Mouse (Mus musculus): ENCODE data around the gene Pum1. TPM values are rescaled to one million over a fixed set of nuclear protein-coding genes. Genes with fewer than 3 reads are reported as not detected.
"Not testable (repeated sequence)": the region's sequence is repeated elsewhere in the genome, so short reads cannot be mapped to it uniquely, and the experiment has no call there.

The Pum1 gene
- 43.7 to 71.1 TPM (median 44.2 TPM) in 3 replicates for total RNA-seq (2017)

DNA sequence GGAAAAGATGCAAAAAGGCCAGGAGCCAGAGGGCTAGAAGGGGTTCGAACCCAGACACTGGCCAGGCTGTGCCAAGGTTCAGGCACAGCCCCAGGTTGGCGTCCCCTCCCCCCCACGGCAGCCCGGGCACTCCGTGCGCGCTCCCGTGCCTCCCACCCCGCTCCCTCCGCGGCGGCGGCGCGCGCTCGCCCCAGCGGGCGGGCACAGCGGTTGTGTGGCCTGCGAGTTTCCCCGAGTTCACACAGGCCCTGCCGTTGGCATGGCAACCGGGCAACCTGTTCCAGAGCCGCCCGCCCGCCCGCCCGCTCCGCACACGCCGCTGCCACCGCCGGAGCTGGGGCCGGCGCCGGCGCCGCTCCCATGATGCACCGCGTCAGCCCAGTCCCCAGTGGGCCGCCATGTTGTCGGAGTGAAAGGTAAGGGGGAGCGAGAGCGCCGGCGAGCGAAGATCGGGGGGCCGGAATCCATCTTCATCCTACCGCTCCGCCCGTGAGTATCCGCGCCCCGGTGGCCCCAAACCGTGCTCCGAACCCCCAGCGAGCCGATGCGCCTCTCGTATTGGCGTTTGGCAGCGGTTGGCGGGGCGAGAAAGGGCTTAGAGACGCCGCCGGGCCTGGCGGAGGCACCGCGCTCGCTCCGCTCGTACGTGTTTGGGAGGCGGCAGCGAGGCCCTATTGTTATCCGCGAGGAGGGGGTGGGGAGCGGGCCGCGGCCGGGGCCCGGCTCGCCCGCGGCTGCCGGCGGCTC is at the start of gene Pum1:
TSS of gene Pum1 (plus strand) at position 343 of the 747 bp plus-strand sequence.
- ATAC-seq (replicated peaks; ENCODE audit: insufficient number of reproducible peaks, low FRiP score, low TSS enrichment, poor library complexity, severe bottlenecking), result peak; percentile 90

DNA sequence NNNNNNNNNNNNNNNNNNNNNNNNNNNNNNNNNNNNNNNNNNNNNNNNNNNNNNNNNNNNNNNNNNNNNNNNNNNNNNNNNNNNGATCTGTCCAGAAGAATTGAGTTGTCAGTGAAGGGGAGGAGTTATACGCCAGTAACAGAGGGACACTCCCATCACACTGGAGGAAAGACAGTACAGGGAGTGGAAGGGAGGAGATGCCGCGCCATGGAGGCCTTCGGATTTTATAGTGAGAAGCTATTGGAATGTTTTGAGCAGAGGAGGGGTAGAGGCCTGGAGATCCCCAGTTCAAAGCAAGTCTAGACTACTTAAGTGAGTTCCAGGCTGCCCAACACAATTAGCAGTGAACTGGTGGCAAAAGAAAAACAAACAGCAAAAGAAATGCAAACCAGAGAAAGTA is 33.7 kb upstream of the Pum1 start:
- no peak for ATAC-seq (replicated peaks; ENCODE audit: insufficient number of reproducible peaks, low FRiP score, low TSS enrichment, poor library complexity, severe bottlenecking)

DNA sequence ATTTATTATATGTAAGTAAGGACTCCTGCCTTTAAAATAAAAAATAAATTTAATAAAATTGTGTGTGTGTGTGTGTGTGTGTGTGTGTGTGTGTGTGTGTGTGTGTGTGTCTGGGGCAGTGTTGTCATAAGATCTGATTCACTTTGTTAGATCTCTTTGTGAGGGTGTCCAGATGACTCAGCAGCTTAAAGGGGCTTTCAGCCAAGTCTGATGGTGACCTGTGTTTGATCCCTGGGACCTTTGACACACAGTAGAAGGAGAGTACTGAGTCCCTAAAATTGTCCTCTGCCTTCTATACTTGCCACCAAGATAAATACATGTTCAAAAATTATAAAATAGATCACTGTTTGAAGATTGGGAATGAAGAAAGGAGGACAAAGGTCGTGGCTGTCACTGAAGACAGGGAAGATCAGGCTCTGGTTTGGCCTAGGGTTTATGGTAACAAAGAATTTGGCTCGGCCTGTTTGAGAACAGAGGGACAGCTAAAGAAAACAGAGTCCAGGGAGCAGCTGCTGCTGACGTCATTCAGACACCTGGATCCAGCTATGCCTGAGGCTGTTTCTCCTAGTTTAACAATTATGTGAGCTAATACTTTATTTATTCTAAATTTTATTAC is 32.8 kb upstream of the Pum1 start:
- ATAC-seq (replicated peaks; ENCODE audit: insufficient number of reproducible peaks, low FRiP score, low TSS enrichment, poor library complexity, severe bottlenecking), result no peak

DNA sequence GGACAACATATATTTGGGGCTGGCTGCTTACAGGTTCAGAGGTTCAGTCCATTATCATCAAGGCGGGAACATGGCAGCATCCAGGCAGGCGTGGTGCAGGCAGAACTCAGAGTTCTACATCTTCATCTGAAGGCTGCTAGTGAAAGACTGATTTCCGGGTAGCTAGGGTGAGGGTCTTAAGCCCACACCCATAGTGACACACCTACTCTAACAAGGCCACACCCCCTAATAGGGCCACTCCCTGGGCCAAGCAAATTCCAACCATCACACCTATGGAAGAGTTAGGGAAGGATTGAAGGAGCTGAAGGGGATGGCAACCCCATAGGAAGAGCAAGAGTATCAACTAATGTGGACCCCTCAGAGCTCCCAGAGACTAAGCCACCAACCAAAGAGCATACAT is 28.0 kb upstream of the Pum1 start:
- ATAC-seq (replicated peaks; ENCODE audit: insufficient number of reproducible peaks, low FRiP score, low TSS enrichment, poor library complexity, severe bottlenecking), result not testable (repeated sequence)

DNA sequence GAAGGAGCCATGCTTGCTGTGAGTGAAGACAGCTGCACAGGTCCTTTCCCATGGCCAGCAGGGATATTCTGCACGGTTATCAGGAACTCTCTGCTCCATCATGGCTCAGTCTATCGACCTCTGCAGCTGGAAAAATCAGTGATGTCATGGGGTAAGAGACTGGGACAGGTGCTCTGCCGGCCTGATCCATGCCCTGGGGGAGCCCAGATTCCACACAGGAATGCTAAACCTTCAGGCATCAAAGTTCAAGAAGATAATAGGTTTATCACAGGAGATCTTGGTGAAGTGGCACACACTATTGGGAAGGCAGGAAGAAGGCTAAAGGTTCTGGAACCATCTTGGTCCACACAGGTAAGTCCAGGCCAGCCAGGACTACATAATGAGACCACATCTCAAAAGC is 26.4 kb upstream of the Pum1 start:
- no peak for ATAC-seq (replicated peaks; ENCODE audit: insufficient number of reproducible peaks, low FRiP score, low TSS enrichment, poor library complexity, severe bottlenecking)

DNA sequence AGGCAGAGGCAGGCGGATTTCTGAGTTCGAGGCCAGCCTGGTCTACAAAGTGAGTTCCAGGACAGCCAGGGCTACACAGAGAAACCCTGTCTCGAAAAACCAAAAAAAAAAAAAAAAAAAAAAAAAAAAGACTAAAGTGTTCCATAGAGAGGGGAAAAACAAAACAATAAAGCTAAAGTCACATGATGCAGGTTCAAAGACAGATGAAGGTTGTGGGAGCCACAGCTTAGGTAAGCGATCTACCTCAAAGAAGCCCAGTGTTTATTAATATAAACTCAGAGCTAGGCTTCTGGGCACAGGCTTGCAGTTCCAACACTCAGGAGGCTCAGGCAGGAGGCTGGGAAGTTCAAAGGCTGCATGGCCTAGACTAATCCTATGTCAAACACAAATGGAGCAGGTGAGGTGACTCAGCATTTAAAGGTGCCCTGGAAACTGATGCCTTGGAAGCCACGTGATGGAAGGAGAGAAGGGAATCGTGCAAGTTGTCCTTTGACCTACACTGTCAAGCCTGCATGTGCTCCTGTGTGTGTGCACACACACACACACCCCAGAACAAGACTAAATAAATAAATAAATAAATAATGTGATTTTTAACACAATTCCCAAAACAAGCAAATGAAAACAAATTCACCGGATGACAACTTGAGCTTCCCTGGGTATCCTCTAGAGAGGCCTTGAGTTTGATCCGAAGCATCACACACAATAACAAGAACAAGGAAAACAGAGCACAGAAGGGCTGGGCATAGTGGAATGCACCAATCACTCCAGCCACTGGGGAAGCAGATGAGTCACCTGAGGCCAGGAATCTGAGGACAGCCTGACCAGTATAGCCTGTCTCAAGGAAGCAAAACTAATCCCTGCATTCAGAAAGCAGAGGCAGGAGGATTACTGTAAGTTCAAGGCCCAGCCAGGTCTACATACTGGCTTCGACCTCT is 25.4 kb upstream of the Pum1 start:
- no peak for ATAC-seq (replicated peaks; ENCODE audit: insufficient number of reproducible peaks, low FRiP score, low TSS enrichment, poor library complexity, severe bottlenecking)

DNA sequence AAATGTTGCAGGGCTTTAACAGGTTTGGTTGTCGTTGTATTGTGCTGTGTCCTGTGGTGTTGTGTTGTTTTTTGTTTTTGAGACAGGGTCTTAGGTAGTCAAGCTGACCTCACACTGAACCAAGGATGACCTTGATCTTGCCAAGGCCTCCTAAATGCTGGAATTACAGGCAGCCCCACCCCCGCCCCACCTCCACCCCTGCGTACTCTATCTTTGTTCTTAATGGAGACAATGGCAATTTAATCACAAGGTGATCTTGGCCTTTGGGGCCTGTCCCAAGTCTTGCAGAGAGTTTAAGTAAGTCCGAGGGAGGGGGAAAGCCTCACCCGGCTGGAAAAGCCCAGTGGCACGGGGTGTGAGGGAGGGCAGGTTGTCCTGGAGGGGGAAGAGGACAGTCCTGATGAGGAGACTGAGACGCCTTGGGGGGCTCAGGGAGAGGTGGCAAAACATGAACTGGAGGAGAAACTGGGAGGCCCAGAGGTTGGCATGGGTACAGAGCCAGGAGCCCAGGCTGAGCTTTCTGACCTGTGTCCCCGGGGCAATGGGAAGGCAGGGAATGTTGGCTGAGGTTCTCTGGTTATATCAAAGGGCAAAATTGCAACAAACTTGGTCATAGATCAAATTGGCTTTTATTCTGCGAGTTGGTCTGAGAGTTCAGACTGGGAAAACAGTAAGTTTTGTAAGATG is 22.9 kb upstream of the Pum1 start:
- no peak for ATAC-seq (replicated peaks; ENCODE audit: insufficient number of reproducible peaks, low FRiP score, low TSS enrichment, poor library complexity, severe bottlenecking)

DNA sequence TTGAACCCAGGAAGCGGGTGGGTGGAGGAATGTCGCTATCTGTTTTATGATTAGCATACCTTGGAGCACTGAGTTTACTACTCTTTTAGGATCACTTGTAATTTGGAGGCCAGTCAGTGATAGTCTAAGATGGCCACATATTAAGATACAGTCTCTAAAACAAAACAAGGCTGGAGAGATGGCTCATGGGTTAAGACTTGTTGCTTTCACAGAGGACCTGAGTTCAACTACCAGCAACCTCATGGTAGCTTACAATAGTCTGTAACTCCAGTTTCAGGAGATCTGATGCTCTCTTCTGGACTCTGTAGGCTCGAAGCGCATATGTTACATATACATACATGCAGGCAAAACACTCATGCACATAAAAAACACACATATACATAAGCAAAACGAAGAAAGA is 20.7 kb upstream of the Pum1 start:
- ATAC-seq (replicated peaks; ENCODE audit: insufficient number of reproducible peaks, low FRiP score, low TSS enrichment, poor library complexity, severe bottlenecking), result no peak

DNA sequence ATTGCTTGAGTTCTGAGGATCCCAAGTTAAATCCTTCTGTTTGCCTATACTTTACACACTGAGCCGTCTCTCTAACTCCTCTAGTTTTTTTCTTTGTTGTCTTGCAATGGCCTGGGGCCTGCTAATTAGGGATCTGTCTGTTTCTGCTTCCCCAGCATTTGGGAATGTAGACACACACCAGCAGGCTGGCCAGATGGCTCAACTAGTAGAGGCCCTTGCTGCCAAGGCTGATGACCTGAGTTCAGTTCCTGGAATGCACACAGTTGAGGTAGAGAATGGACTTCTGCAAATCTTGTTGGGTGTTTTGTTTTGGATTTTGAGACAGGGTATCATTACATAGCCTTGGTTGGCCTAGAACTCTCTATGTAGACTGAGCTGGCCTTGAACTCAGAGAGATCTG is 17.7 kb upstream of the Pum1 start:
- ATAC-seq (replicated peaks; ENCODE audit: insufficient number of reproducible peaks, low FRiP score, low TSS enrichment, poor library complexity, severe bottlenecking), result no peak

DNA sequence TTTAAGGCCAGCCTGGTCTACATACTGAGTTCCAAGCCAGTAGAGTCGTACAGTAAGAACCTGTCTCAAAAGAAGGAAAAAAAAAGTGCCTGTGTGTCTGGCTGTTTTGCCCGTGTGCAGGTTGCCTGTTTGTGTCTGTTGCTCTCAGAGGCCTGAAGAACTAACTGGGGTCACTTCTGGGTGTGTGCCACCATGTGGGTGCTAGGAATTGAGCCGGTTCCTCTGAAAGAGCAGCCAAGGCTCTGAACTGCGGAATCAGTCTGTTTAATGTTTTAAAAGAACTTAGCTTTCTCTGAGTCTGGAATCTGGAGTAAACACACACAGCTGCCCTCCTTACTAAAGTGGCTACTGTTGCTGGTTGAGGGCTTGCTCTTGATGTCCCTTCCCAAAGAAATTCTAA is 11.8 kb upstream of the Pum1 start:
- ATAC-seq (replicated peaks; ENCODE audit: insufficient number of reproducible peaks, low FRiP score, low TSS enrichment, poor library complexity, severe bottlenecking), result no peak

DNA sequence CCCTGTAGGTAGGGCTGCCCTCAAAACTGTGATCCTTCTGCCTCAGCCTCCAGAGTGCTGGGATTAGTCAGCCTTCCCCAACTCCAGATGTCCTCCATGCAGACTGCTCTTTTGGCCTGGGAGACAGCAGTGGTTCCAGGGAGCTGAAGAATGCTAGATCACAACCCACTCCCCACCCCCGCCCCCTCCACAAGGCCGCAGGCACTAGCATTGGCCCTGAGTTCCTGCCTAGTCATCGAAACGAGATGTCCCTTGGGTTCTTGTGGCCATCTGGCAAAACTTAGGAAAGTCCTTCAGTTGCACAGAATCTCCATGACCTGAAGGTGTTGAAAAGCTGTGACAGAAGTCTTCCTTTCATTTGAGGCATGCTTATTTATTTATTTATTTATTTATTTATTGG is 10.6 kb upstream of the Pum1 start:
- no peak for ATAC-seq (replicated peaks; ENCODE audit: insufficient number of reproducible peaks, low FRiP score, low TSS enrichment, poor library complexity, severe bottlenecking)

DNA sequence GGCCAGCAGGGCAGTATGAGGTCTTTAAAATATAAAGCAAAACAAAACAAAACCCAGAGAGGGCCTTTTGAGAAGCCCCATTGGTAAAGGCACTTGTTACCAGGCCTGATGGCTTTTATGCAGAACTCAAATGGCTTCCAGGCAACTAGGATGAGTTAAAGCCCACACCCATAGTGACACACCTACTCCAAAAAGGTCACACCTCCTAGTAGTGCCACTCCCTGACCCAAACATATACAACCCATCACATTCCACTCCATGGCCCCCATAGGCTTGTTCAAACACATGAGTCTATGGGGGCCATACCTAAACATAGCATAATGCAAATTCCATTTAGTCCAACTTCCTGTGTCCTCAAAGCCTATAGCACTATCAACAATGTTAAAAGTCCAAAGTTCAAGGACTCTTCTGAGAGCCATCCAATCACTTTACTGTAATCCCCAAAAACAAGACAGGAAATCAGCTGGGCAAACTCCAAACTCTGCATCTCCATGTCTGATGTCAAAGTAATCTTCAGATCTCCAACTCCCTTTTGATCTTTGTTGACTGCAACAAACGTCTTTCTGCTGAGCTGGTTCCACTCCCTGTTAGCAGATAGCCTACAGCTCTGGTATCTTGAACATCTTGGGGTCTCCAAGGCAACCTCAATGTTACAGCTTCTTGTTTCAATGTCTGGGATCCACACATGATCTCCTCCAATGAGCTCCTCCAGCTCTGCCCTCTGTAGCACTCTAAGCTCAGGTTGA is 5.1 kb upstream of the Pum1 start:
- ATAC-seq (replicated peaks; ENCODE audit: insufficient number of reproducible peaks, low FRiP score, low TSS enrichment, poor library complexity, severe bottlenecking), result no peak

DNA sequence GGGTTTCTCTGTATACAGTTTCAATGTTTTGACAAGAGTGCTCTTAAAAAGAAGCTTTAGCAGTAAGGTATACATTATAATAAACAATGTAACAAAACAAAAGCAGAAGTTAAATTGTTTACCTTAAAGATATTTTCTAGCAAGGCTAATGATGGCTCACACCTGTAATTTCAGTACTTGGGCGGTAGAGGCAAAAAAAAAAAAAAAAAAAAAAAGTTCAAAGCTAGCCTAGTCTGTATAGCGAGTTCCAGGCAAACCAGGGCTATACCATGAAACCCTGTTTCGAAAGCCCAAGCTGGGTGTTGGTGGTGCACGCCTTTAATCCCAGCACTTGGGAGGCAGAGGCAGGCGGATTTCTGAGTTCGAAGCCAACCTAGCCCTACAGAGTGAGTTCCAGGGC is 3.7 kb upstream of the Pum1 start:
- no peak for ATAC-seq (replicated peaks; ENCODE audit: insufficient number of reproducible peaks, low FRiP score, low TSS enrichment, poor library complexity, severe bottlenecking)

DNA sequence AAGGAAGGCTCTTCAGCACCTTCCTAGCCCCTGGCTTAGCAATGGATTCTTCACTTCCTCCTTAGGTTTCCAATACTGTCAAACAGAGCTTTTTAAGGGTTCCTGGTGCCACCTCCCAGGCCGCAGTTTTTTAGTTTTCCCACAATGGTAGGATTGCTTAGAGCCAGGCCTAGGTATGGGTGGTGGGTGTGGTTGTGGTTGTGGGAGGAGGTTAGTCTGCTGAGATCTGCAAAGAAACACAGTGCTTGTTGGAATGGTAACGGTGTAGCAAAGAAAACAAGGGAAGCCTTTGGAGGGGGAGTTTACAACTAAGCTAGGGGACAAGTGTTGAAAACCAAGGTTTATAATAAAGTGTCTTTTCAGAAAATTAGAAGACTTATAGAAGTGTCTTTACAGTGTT is 3.0 kb upstream of the Pum1 start:
- no peak for ATAC-seq (replicated peaks; ENCODE audit: insufficient number of reproducible peaks, low FRiP score, low TSS enrichment, poor library complexity, severe bottlenecking)

DNA sequence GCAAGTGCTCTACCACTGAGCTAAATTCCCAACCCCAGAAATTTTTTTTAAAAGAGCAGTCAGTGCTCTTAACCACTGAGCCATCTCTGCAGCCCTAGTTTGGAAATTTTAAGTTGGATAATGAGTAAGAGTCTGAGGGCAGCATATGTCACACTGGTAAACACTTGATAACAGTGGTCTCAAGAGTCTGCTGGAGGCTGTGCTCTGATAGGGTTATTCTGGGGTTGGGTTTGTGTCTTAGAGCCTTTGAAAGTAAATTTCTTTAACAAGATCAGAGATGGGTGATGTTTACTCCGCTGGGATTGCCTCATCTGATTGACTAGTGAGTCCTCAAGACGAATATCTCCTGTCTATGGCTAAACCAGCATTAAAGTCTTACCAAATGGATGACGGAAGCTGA is 2.0 kb upstream of the Pum1 start:
- no peak for ATAC-seq (replicated peaks; ENCODE audit: insufficient number of reproducible peaks, low FRiP score, low TSS enrichment, poor library complexity, severe bottlenecking)

DNA sequence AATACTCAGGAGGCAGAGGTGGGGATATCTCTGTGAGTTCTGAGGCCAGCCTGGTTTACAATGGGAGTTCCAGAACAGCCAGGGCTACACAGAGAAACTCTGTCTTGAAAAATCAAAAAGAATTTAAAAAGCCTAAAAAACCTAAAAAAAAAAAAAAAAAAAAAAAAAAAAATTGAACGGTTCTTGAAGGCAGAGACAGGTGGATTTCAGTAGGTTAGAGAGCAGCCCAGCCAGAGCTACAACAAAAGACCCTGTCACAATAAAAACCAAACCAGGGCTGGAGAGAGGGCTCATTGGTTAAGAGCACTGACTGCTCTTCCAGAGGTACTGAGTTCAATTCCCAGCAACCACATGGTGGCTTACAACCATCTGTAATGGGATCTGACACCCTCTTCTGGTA is 816 bp upstream of the Pum1 start:
- not testable (repeated sequence) for ATAC-seq (replicated peaks; ENCODE audit: insufficient number of reproducible peaks, low FRiP score, low TSS enrichment, poor library complexity, severe bottlenecking)

DNA sequence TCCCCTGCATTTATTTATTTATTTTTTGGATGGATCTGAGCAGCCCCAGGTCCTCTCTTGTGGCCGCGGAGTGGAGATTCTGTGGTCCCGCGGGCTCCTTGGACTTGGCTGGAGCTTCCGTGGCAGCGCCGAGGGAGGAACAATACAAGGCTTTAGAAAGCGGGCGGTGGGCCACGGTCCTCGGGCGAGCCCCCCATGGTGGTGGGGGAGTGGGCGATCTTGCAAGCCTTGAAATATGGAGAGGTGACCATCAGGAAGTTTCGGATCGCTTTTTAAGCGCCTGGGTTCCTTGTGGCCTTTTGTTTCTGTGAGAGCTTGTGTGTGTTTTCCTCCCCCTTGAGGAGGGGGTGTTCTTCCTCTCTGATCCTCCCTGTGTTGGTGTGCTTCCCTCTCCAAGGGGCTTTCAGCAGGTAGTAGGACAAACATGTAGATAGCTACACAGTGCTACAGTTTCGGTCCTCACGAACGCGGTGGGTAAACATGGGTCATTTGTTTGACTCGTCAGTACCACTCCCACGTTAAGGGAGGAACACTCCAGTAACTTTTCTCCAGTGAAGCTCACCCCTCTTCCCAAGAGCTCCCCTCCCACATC is 785 bp downstream of the Pum1 start:
- peak; percentile 34; the same call in 1 of the 2 replicates for ATAC-seq (replicated peaks; ENCODE audit: insufficient number of reproducible peaks, low FRiP score, low TSS enrichment, poor library complexity, severe bottlenecking)

DNA sequence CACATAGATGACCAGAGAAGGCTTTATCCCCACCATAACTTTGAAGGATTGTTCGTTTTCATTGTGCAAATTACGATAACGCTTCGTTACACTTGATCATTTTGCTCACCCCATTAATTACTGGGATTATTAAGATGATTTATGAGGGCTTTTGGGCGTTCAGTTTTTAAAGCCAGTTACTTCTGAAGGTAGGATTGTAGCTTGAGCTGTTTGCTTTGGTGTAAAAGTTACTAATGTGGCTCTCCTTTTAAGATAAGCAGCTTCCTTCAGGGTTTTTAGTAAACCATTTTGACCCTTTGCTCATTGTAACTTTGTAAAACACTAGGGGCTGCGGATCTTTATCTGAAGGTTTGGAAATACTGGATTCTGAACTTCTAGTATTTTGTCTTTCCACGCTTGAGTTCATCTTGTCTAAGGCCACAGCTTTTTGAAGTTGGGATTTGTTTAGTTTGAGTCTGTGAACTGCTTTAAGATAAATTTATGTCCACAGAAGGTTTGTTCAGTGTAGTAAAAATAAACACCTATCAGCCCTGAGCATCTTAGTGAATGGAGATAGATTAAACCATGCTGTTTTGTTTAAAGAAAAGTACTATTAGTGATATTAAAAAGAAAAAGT is 1.4 kb downstream of the Pum1 start:
- ATAC-seq (replicated peaks; ENCODE audit: insufficient number of reproducible peaks, low FRiP score, low TSS enrichment, poor library complexity, severe bottlenecking), result no peak

Data from monocyte, adult 5-6 weeks (primary cell).